Mouse (Mus musculus): ENCODE data around the gene Cd80.

Gene Cd80

DNA sequence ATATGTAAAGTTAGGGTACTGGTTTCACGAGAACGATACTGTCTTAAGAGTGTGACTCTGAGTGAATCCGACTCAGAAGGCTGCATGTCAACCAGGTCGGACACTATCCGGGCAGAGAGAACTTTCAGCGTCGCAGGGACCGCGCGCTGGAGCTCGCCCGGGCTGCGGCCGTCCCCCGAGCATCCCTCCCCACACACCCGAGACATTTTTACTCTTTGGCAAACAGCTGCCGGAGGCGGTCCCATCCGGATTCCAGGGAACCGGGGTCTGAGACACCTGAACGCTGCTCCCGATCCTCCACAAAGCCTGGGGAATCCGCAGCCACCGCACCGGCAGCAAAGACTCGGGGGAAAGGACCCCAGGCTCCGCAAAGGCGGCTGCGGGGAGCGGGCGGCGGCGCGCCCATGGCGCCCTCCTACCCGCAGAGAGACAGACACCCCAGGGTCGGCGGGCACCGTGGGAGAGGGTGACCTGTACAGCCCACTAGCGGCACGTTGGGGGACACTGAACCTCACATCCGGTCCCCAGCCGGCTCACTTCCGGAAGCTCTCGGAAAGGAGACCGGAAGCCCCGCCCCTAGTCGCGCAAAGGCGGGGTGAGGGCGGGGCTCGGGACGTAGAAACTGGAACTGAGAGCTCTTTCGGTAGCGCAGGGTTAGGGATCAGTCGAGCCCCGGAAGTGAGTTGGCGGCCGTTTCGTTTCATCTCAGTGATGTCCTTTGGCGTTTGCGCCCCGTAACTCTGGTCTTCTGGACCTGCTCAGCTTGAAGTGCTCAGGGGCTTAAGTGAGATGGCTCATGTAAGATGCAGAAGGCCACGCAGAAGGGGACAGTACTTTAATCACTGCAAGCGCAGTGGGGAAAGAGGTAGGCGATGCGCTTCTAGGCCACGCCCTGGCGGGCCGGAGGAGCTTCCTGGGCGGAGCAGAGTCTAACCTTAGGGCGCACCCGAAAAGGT lies 67.0 kb downstream of the Cd80 start, which contains the start of gene Timmdc1:
Gene Timmdc1 (minus strand): TSS at position 535 of the 956 bp plus-strand sequence.
- DNase-seq (ENCODE audit: low spot score), result peak; percentile 89

DNA sequence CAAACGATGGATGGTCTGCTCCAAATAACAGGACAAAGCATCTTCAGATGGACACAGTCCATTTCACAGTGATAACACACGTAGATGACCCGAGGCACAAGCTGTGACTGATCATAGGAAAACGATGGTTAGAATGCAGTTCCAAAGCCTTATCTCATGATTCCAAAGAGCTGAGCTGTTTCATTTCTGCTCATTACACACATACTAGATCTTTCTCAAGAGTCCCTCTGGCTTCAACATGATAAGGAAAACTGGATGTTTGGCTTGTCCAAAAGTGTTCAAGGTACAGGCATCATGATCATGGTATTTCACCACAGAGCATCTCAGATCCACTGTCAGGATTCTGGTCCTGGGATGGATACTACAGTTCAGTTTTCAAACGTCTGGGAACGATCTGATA lies 70.9 kb downstream of the Cd80 start:
- DNase-seq (ENCODE audit: low spot score), result no peak

DNA sequence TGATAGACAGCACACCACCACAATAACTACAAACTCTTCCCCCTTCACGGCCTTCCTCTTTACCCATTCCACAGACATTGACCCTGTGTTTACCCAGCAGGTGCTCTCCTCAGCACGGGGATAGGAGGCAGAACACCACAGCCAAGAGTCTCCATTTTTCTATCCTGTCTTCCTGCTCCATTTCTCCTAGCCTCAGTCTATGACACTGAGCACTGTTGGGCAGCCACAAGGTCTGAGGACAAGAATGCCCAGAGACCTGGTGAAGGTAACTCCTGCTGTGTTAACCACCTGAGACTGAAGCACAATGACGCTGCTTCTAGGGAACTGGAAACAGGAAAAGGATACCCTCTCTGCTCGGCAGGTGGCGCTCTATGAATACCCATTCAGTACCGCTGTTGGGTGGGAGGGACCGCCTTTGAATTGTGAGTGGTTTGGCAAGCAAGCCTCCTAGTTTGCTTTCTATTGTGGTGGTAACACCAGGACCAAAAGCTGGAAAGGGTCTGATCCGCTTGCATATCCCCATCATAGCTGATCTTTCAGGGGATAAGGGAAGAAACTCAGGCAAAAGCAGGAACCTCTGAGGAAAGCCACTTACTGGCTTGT lies 81.3 kb downstream of the Cd80 start:
- DNase-seq (ENCODE audit: low spot score), result peak; percentile 61

DNA sequence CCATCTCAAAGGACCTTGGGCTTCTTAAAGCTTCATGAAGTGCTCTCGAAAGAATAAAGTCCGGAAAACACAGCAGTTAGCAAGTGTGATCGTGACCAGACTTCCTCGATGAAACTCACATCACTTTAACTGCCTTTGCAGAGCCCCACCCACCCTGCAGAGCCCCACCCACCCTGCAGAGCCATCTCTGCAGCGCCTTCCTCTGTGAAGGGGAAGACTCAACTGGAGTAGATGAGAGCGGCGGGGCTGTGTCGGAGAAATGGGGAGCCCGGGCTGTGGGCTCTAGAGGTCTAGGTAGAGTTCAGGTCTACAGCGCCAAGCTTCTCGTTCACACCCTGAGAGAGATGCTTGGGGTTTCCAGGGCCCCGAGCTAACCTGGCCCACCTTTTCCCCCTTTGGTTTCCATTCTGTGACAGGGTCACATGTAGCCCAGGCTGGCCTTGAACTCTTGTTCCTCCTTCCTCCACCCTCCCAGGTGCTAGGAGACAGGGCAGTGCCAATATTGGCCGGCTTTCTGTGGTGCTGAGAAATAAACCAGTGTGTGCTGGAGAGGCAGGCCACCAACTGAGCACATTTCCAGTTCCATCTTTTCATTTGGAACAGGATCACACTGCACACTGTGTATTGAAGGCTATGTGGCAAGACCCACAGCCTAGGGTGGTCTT lies 83.5 kb downstream of the Cd80 start:
- DNase-seq (ENCODE audit: low spot score), result no peak

Data from ovary, postnatal 14 days (tissue).